Mouse (Mus musculus) lung, embryonic 14.5 days (tissue): Measurements from ENCODE around the gene Plod3. TPM values are rescaled to one million over a fixed set of nuclear protein-coding genes. Genes with fewer than 3 reads are reported as not detected.

ENCODE experiments used
- ATAC-seq: fragments of 200-750 bp; cut with Nextera tagmentation; 2 replicates; pipeline ENCODE4 v1.8.0; 2017; ENCODE audit warnings: mild to moderate bottlenecking, moderate TSS enrichment, moderate library complexity; ENCODE audit not compliant: insufficient read depth
- DNase-seq: peaks from one replicate; pipeline ENCODE4 v3.0.0-alpha.2; 2015
- H3K27ac ChIP-seq: fragments of 300-500 bp; sonication (generic); 2 replicates; pipeline ENCODE4 v1.5.1; 2014; ENCODE audit warnings: low read depth, mild to moderate bottlenecking, moderate library complexity
- H3K27me3 ChIP-seq: fragments of 300-500 bp; sonication (generic); 2 replicates; pipeline ENCODE4 v1.6.1; 2014; ENCODE audit warnings: low read length, control low read depth; ENCODE audit not compliant: insufficient read depth
- H3K36me3 ChIP-seq: fragments of 300-500 bp; sonication (generic); 2 replicates; pipeline ENCODE4 v1.6.1; 2014; ENCODE audit warnings: control low read depth; ENCODE audit not compliant: insufficient read depth
- H3K4me1 ChIP-seq: fragments of 300-500 bp; sonication (generic); 2 replicates; pipeline ENCODE4 v1.6.1; 2014; ENCODE audit warnings: antibody characterized with exemption, control low read depth; ENCODE audit not compliant: insufficient read depth
- H3K4me2 ChIP-seq: fragments of 300-500 bp; sonication (generic); 2 replicates; pipeline ENCODE4 v1.6.1; 2014; ENCODE audit warnings: mild to moderate bottlenecking
- H3K4me3 ChIP-seq: fragments of 300-500 bp; sonication (generic); 2 replicates; pipeline ENCODE4 v1.5.1; 2014; ENCODE audit warnings: low read depth, low read length
- H3K9ac ChIP-seq: fragments of 300-500 bp; sonication (generic); 2 replicates; pipeline ENCODE4 v1.6.1; 2014
- H3K9me3 ChIP-seq: fragments of 300-500 bp; sonication (generic); 2 replicates; pipeline ENCODE4 v1.6.1; 2016; ENCODE audit warnings: low read depth, low read length, control low read depth
- CTCF ChIP-seq: IDR thresholded peaks from 2 replicates; pipeline ENCODE4 v1.5.1; 2016; ENCODE audit warnings: antibody characterized with exemption, low read depth
- WGBS: fragments of 180-500 bp; shearing (Covaris S2); extraction: QIAGEN DNeasy Blood & Tissue Kit; methylation state at CpG from one replicate; pipeline ENCODE4 v1.1.7; 2014; 5-methylcytosine and 5-hydroxymethylcytosine counted together
- microRNA counts: library from miRNA; unstranded; fragments of <30 nt; microRNA quantifications from one replicate; lab custom pipeline; 2016
- microRNA-seq: library from miRNA; unstranded; fragments of <30 nt; microRNA quantifications from one replicate; pipeline ENCODE4, GENCODE M21; 2016; ENCODE audit warnings: borderline number of aligned reads
- polyA plus RNA-seq: library from polyadenylated mRNA; unstranded; fragments of >200 nt; fragmentation: Nextera tagmentation; extraction: Ambion mirVana; gene quantifications from 2 replicates; pipeline ENCODE4 v1.2.1, GENCODE M21; 2014

Gene Plod3
- polyA plus RNA-seq, 1 experiment from 2014 or later = 43.7 TPM

DNA sequence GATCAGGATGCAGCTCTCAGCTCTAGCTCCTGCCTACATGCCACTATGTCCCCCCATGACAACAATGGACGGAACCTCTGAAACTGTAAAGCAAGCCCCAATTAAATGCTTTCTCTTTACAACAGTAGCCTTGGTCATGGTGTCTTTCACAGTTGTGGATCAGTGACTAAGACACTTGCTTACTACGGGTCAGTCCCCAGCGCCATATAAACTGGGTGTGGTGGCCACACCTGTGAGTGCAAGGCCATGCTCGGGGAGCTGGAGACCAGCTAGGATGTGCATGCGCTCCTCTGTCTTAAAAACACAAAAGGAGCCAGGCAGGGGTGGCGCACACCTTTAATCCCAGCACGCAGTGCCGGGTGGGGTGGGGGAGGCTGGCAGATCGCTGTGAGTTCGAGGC, 52.6 kb downstream of the Plod3 start:
- no peak overlapping the region for H3K4me2 ChIP-seq
- 94% methylated on average over 10 of the region's 10 CpGs for WGBS
- ATAC-seq = no peak
- H3K9ac ChIP-seq = no peak overlapping the region
- no peaks in the 10 kb centered on the region for H3K4me1 ChIP-seq
- no peak for TF ChIP-seq CTCF
- H3K27ac ChIP-seq = no peak overlapping the region
- H3K9me3 ChIP-seq = no peaks in the 10 kb centered on the region
- no peak overlapping the region for H3K4me3 ChIP-seq
- no peak for DNase-seq
- peaks cover 70% of the 10 kb centered on the region for H3K36me3 ChIP-seq
- H3K27me3 ChIP-seq = no peaks in the 10 kb centered on the region

DNA sequence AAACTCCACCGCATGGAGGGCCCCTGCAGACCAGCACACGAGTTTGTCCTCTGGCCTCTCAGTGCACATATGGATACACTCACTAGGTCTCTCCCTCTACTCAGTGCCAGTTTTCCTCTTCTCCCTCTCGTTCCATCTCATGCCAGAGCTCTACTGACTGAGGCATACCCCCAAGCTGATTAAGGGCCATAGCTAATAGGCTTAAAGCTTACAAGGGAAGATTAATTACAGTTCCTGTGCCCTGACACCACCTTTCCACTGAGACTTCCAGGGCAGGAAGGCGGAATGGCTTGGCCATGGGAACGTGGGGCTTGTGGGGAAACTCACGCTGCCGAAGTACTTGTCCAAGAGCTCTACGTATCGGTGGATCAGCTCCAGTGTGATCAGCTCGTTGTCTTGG, 54.6 kb downstream of the Plod3 start:
- no peaks in the 10 kb centered on the region for H3K4me1 ChIP-seq
- no peak overlapping the region for H3K4me2 ChIP-seq
- DNase-seq = no peak
- H3K36me3 ChIP-seq = peaks cover 56% of the 10 kb centered on the region
- no peak overlapping the region for H3K4me3 ChIP-seq
- no peak for TF ChIP-seq CTCF
- no peaks in the 10 kb centered on the region for H3K27me3 ChIP-seq
- H3K9ac ChIP-seq = no peak overlapping the region
- ATAC-seq = no peak
- WGBS = 85% methylated on average over 10 of the region's 10 CpGs
- no peaks in the 10 kb centered on the region for H3K9me3 ChIP-seq
- H3K27ac ChIP-seq = no peak overlapping the region

DNA sequence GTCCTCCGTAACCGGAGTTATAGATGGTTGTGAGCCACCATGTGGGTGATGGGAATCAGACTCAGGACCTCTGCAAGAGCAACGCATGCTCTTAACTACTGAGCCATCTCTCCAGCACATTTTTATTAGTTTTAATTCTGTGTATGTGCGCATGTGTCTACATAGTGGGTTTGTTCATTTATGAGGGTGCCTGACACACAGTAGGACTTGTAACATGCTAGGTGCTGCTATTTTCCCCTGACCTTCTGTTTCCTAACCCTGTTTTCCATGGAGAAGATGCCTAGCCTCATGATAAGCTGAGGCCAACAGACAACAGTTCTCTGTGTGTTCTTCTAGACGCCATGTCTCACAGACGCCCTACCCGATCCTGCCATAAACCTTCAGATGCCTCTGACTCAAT, 57.2 kb downstream of the Plod3 start:
- Histone ChIP-seq H3K4me3 (no peak overlapping the region), H3K4me1 (no peaks in the 10 kb centered on the region), H3K36me3 (peaks cover 34% of the 10 kb centered on the region), H3K27ac (no peak overlapping the region), H3K4me2 (no peak overlapping the region), H3K27me3 (no peaks in the 10 kb centered on the region), H3K9ac (no peak overlapping the region), H3K9me3 (no peaks in the 10 kb centered on the region)
- TF ChIP-seq CTCF = no peak
- WGBS = 92% methylated on average over 7 of the region's 7 CpGs
- DNase-seq = no peak
- no peak for ATAC-seq

DNA sequence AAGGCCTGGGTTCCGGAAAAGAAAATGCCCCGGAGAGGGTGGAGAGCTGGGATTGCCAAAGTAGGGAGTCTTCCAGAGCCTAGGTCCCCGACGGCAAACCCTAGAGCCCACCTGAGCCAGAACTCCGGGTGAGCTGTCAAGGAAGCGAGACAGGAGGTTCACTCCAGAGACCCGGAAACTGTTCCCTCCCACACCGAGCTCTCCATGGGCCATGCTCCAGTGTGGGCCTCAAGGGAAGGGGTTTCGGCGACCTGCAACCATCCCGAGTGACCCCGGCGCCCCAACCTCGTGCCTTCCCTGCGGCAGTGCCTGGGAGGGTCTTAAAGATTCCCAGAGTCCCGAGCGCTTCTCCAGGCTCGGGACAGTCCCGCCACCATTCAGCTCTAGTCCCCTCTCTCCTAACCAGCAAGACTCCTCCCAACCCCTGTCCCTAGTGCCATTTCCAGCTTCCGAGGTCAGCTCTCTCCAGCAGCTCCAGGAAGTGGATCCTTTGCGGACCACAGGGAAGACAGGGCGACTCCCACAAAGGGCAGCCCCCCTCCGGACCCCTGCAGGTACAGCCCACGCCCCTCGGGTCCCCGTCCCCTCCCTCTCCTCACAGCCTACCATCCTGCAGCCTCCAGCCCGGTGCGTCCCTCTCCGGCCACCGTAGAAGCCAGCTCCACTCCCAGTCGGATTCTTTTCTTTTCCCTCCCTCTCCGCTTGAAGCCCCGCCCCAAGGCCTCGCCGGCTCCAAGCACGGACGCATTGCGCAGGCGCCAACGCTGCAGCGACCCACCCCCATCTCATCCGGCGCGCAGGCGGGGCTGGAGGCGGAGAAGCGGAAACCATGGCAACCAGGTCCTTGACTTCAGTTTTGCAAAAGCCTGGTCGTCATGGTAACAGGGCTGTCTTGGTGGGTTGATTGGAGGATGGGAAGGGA, 58.8 kb downstream of the Plod3 start, which contains the start of gene Ap1s1:
Ap1s1 (minus strand) TSS at position 734 of the 922 bp plus-strand sequence.
- DNase-seq (peak; percentile 99), ATAC-seq (peak; percentile 94)
- H3K36me3 ChIP-seq = peaks cover 18% of the 10 kb centered on the region
- H3K9me3 ChIP-seq = no peaks in the 10 kb centered on the region
- H3K4me2 ChIP-seq = peak within 1 kb of the TSS; percentile 80
- H3K27me3 ChIP-seq = no peaks in the 10 kb centered on the region
- no peaks in the 10 kb centered on the region for H3K4me1 ChIP-seq
- peak within 1 kb of the TSS; percentile 67; the same call in 1 of the 2 replicates for H3K27ac ChIP-seq
- peak within 1 kb of the TSS; percentile 69 for H3K9ac ChIP-seq
- WGBS = under 1% methylated on average over 48 of the region's 48 CpGs
- TF ChIP-seq CTCF = no peak
- peak within 1 kb of the TSS; percentile 79 for H3K4me3 ChIP-seq

MicroRNAs encoded within 50 kb of the gene (microRNA counts, 519-probe panel; counts per million panel counts)
- 30.5 counts per million for microRNA mmu-miR-702 (lab: Ali Mortazavi, UCI)

Small RNA genes within 50 kb of the gene (microRNA-seq; reads per million reads assigned to microRNA genes)
- 35.2 reads per million, percentile 38 among the genes with 10 or more reads in this experiment for gene Mir702

Other genes with a start within 250 kb of the Plod3 start
- gene Col26a1, start 103.8 kb upstream of the Plod3 start, polyA plus RNA-seq = 9.0 and 11.7 TPM in 2 replicates
- gene Ift22, start 78.9 kb upstream of the Plod3 start, polyA plus RNA-seq = 72.2 and 78.1 TPM in 2 replicates
- gene Fis1, start 33.7 kb upstream of the Plod3 start, polyA plus RNA-seq = 306 and 314 TPM in 2 replicates
- gene Cldn15, start 20.4 kb upstream of the Plod3 start, polyA plus RNA-seq = 5.3 and 5.7 TPM in 2 replicates
- gene Znhit1, start 1.0 kb downstream of the Plod3 start, polyA plus RNA-seq = 88.9 and 97.4 TPM in 2 replicates
- 0.12 and 0.13 TPM in 2 replicates for gene Vgf, start 39.4 kb downstream of the Plod3 start, polyA plus RNA-seq
- gene Ap1s1, start 59.1 kb downstream of the Plod3 start, polyA plus RNA-seq = 179 and 191 TPM in 2 replicates
- gene Serpine1, start 85.2 kb downstream of the Plod3 start, polyA plus RNA-seq = 0.47 and 0.86 TPM in 2 replicates
- 11.5 and 11.8 TPM in 2 replicates for gene Trim56, start 129.2 kb downstream of the Plod3 start, polyA plus RNA-seq
- gene Muc3, start 162.3 kb downstream of the Plod3 start, polyA plus RNA-seq = not detected in 2 replicates
- not detected in 2 replicates for gene Muc3a, start 225.4 kb downstream of the Plod3 start, polyA plus RNA-seq